Mouse (Mus musculus) CH12.LX (cell line): ENCODE results near the gene Npepps. TPM values are rescaled to one million over a fixed set of nuclear protein-coding genes. Genes with fewer than 3 reads are reported as not detected.

Experiments used
- DNase-seq: peaks from one replicate; pipeline ENCODE4 v3.0.0-alpha.2; 2013; ENCODE audit errors: extremely low read depth
- H3K27ac ChIP-seq: 2 replicates; pipeline ENCODE4 v1.5.1; 2012; ENCODE audit warnings: low read depth, mild to moderate bottlenecking, control low read depth, moderate library complexity; ENCODE audit not compliant: insufficient read depth
- H3K27me3 ChIP-seq: replicated peaks from 2 replicates; pipeline ENCODE3; 2012; ENCODE audit warnings: inconsistent platforms
- H3K36me3 ChIP-seq, 2 experiments: replicated peaks in 1 of 2; 2 replicates each; pipeline versions ENCODE3 to v1.6.1; 2012; ENCODE audit warnings: inconsistent platforms in 1 of 2, low read length in 1 of 2, mild to moderate bottlenecking in 1 of 2, mixed read lengths in 1 of 2, moderate library complexity in 1 of 2; ENCODE audit not compliant: control insufficient read depth in 1 of 2, insufficient read depth in 1 of 2
- H3K4me1 ChIP-seq, 2 experiments: 2 replicates each; pipeline ENCODE4 v1.6.1; 2012; ENCODE audit warnings: inconsistent platforms in 1 of 2, moderate library complexity in 1 of 2; ENCODE audit not compliant: insufficient read depth in 2 of 2, control insufficient read depth in 1 of 2
- H3K4me2 ChIP-seq: 2 replicates; pipeline ENCODE4 v1.6.1; 2012; ENCODE audit warnings: low read depth, mild to moderate bottlenecking, control low read depth; ENCODE audit not compliant: poor library complexity, insufficient read depth, severe bottlenecking
- H3K4me3 ChIP-seq, 3 experiments: fragments of 150-350 bp in 1 of 3; sonication (generic) in 1 of 3; replicated peaks in 1 of 3; 2 replicates each; pipeline versions ENCODE3 to v1.5.1; 2011 to 2012; ENCODE audit warnings: low read depth in 2 of 3, low read length in 2 of 3, mild to moderate bottlenecking in 2 of 3, moderate library complexity in 2 of 3, control low read depth in 1 of 3, improper control_type of control experiment in 1 of 3, inconsistent platforms in 1 of 3, mixed read lengths in 1 of 3; ENCODE audit not compliant: poor library complexity in 1 of 3
- H3K79me2 ChIP-seq: replicated peaks from 2 replicates; pipeline ENCODE4 v1.6.1; 2012; ENCODE audit warnings: mild to moderate bottlenecking, moderate library complexity; ENCODE audit not compliant: control insufficient read depth, poor library complexity, insufficient read depth, severe bottlenecking; ENCODE audit errors: extremely low read depth
- H3K9ac ChIP-seq: 2 replicates; pipeline ENCODE4 v1.6.1; 2012; ENCODE audit warnings: low read depth, mild to moderate bottlenecking, control low read depth, moderate library complexity; ENCODE audit not compliant: insufficient read depth
- H3K9me3 ChIP-seq: replicated peaks from 2 replicates; pipeline ENCODE3; 2012; ENCODE audit warnings: low read length, inconsistent platforms, mixed read lengths
- CHD1 ChIP-seq: IDR thresholded peaks from 2 replicates; pipeline ENCODE4 v1.6.1; 2012; ENCODE audit warnings: low read depth, low read length, improper control_type of control experiment, inconsistent platforms
- CHD2 ChIP-seq: IDR thresholded peaks from 2 replicates; pipeline ENCODE4 v1.6.1; 2011; ENCODE audit warnings: low read length, improper control_type of control experiment
- E2F4 ChIP-seq: IDR thresholded peaks from 2 replicates; pipeline ENCODE4 v1.6.1; 2011; ENCODE audit warnings: low read depth, low read length, improper control_type of control experiment; ENCODE audit not compliant: insufficient replicate concordance
- ELF1 ChIP-seq: IDR thresholded peaks from 2 replicates; pipeline ENCODE4 v1.6.1; 2014; ENCODE audit warnings: low read depth, mild to moderate bottlenecking, inconsistent platforms, low read length, improper control_type of control experiment
- ETS1 ChIP-seq: conservative IDR thresholded peaks from 2 replicates; pipeline ENCODE4 v1.6.1; 2012; ENCODE audit warnings: low read depth, mild to moderate bottlenecking, inconsistent platforms, low read length, improper control_type of control experiment, moderate library complexity
- JUN ChIP-seq: IDR thresholded peaks from 2 replicates; pipeline ENCODE4 v1.6.1; 2011; ENCODE audit warnings: low read depth, mild to moderate bottlenecking, low read length, improper control_type of control experiment, moderate library complexity; ENCODE audit not compliant: insufficient read depth
- JUND ChIP-seq: conservative IDR thresholded peaks from 2 replicates; pipeline ENCODE4 v1.6.1; 2011; ENCODE audit warnings: low read depth, low read length, improper control_type of control experiment
- KAT2A ChIP-seq: IDR thresholded peaks from 2 replicates; pipeline ENCODE4 v1.6.1; 2012; ENCODE audit warnings: low read length, improper control_type of control experiment, inconsistent platforms; ENCODE audit not compliant: insufficient replicate concordance
- MAX ChIP-seq: IDR thresholded peaks from 2 replicates; pipeline ENCODE4 v1.6.1; 2011; ENCODE audit warnings: low read length, improper control_type of control experiment
- MAZ ChIP-seq: IDR thresholded peaks from 2 replicates; pipeline ENCODE4 v1.6.1; 2012; ENCODE audit warnings: low read depth, mild to moderate bottlenecking, inconsistent platforms, low read length, improper control_type of control experiment, moderate library complexity
- MXI1 ChIP-seq: IDR thresholded peaks from 2 replicates; pipeline ENCODE4 v1.6.1; 2011; ENCODE audit warnings: mild to moderate bottlenecking, low read depth, low read length, improper control_type of control experiment
- NRF1 ChIP-seq: IDR thresholded peaks from 2 replicates; pipeline ENCODE4 v1.6.1; 2014; ENCODE audit warnings: low read depth, mild to moderate bottlenecking, inconsistent platforms, low read length, improper control_type of control experiment, moderate library complexity
- PAX5 ChIP-seq: IDR thresholded peaks from 2 replicates; pipeline ENCODE4 v1.6.1; 2012; ENCODE audit warnings: low read length, inconsistent platforms, mixed read lengths
- POLR2A ChIP-seq: IDR thresholded peaks from 2 replicates; pipeline ENCODE4 v1.6.1; 2011; ENCODE audit warnings: low read depth, mild to moderate bottlenecking, improper control_type of control experiment, low read length
- POLR2AphosphoS2 ChIP-seq: IDR thresholded peaks from 2 replicates; pipeline ENCODE4 v1.6.1; 2011; ENCODE audit warnings: low read depth, low read length, improper control_type of control experiment
- RCOR1 ChIP-seq: conservative IDR thresholded peaks from 2 replicates; pipeline ENCODE4 v1.6.1; 2012; ENCODE audit warnings: low read depth, mild to moderate bottlenecking, inconsistent platforms, low read length, improper control_type of control experiment
- SIN3A ChIP-seq: IDR thresholded peaks from 2 replicates; pipeline ENCODE4 v1.6.1; 2012; ENCODE audit warnings: low read length, improper control_type of control experiment, inconsistent platforms
- TBP ChIP-seq: conservative IDR thresholded peaks from 2 replicates; pipeline ENCODE4 v1.6.1; 2011; ENCODE audit warnings: low read depth, low read length, improper control_type of control experiment
- TCF12 ChIP-seq: IDR thresholded peaks from 2 replicates; pipeline ENCODE4 v1.6.1; 2014; ENCODE audit warnings: low read depth, mild to moderate bottlenecking, inconsistent platforms, low read length, improper control_type of control experiment
- UBTF ChIP-seq: IDR thresholded peaks from 2 replicates; pipeline ENCODE4 v1.6.1; 2012; ENCODE audit warnings: low read depth, mild to moderate bottlenecking, inconsistent platforms, low read length, improper control_type of control experiment, moderate library complexity
- USF2 ChIP-seq: conservative IDR thresholded peaks from 2 replicates; pipeline ENCODE4 v1.6.1; 2011; ENCODE audit warnings: low read depth, low read length, improper control_type of control experiment
- ZMIZ1 ChIP-seq: IDR thresholded peaks from 2 replicates; pipeline ENCODE4 v1.6.1; 2012; ENCODE audit warnings: low read depth, mild to moderate bottlenecking, inconsistent platforms, low read length, improper control_type of control experiment
- dilution Hi-C: fragments of 300-500 bp; cut with MboI; formaldehyde crosslinking; loops from 2 replicates; pipeline ENCODE4 v1.14.3; 2020; ENCODE audit warnings: low sequenced_read_pairs; ENCODE audit not compliant: extremely low pct_unique_long_range_greater_than_20kb, extremely low pct_ligation_motif_present
- in situ Hi-C: fragments of 300-500 bp; cut with MboI; formaldehyde crosslinking; loops from 3 replicates; pipeline ENCODE4 v1.14.3; 2019; ENCODE audit warnings: low sequenced_read_pairs, low pct_ligation_motif_present, low pct_unique_long_range_greater_than_20kb, mixed read lengths
- polyA plus RNA-seq: library from polyadenylated mRNA; unstranded; fragments of >175 nt; gene quantifications from 2 replicates; pipeline ENCODE4 v1.2.1, GENCODE M21; 2012; ENCODE audit warnings: low read depth; ENCODE audit not compliant: insufficient read length
- total RNA-seq, 2 experiments: library from RNA; depleted of rRNA; stranded (reverse); fragments of 300-350 nt in 1 of 2; fragments of >200 nt in 1 of 2; gene quantifications; 2 replicates each; pipeline ENCODE4 v1.2.3; 2012 to 2014

Gene Npepps
- total and polyA plus RNA-seq, 3 experiments = 29.8 to 50.8 (median 42.5) TPM

GRCm38 (mm10) chr11:97214411-97214810 is 66.0 kb downstream of the Npepps start:
- dilution Hi-C loops = no loop called here
- DNase-seq = no peak

GRCm38 (mm10) chr11:97210728-97211400 is 69.6 kb downstream of the Npepps start:
- no peak for DNase-seq
- Histone ChIP-seq H3K27ac (no peak overlapping the region), H3K79me2 (no peaks in the 10 kb centered on the region), H3K4me2 (no peak overlapping the region), H3K9ac (no peak overlapping the region), H3K9me3 (no peaks in the 10 kb centered on the region), H3K4me1 (peaks cover 0 to 11% of the 10 kb centered on the region in 2 experiments; a peak in 2 of 4 replicates), H3K4me3 (no peak overlapping the region), H3K36me3 (peaks cover 57 to 87% of the 10 kb centered on the region in 2 experiments), H3K27me3 (no peaks in the 10 kb centered on the region)
- no peak for TF ChIP-seq MAX
- no peak for TF ChIP-seq JUND
- no peak for TF ChIP-seq ZMIZ1
- no peak for TF ChIP-seq SIN3A
- no peak for TF ChIP-seq ELF1
- TF ChIP-seq NRF1 = no peak
- TF ChIP-seq E2F4 = no peak
- TF ChIP-seq POLR2A = no peak
- no peak for TF ChIP-seq PAX5
- no peak for TF ChIP-seq POLR2AphosphoS2
- no peak for TF ChIP-seq CHD2
- no peak for TF ChIP-seq TBP
- no peak for TF ChIP-seq USF2
- TF ChIP-seq CHD1 = no peak
- no peak for TF ChIP-seq MXI1
- TF ChIP-seq TCF12 = no peak
- TF ChIP-seq RCOR1 = no peak
- TF ChIP-seq UBTF = no peak
- TF ChIP-seq MAZ = no peak
- dilution Hi-C loops (no loop called here), in situ Hi-C loops (no loop called here)

More at GRCm38 (mm10) chr11:97214411-97214810, 66.0 kb downstream of the Npepps start:
- Histone ChIP-seq H3K4me2 (no peak overlapping the region), H3K27ac (no peak overlapping the region), H3K4me1 (no peaks in the 10 kb centered on the region), H3K79me2 (no peaks in the 10 kb centered on the region), H3K9me3 (peaks cover 3% of the 10 kb centered on the region), H3K4me3 (no peak overlapping the region), H3K9ac (no peak overlapping the region), H3K36me3 (peaks cover 75 to 92% of the 10 kb centered on the region in 2 experiments), H3K27me3 (no peaks in the 10 kb centered on the region)
- TF ChIP-seq TCF12 (no peak), ETS1 (no peak), JUN (no peak), ELF1 (no peak), MAX (no peak), E2F4 (no peak), POLR2AphosphoS2 (no peak), KAT2A (no peak)
- in situ Hi-C loops = no loop called here
